Mouse (Mus musculus): ENCODE results near the gene Lrp4. TPM values are rescaled to one million over a fixed set of nuclear protein-coding genes. Genes with fewer than 3 reads are reported as not detected.

Gene Lrp4
- polyA plus RNA-seq, 1 experiment from 2014 or later: 3.4 TPM

DNA sequence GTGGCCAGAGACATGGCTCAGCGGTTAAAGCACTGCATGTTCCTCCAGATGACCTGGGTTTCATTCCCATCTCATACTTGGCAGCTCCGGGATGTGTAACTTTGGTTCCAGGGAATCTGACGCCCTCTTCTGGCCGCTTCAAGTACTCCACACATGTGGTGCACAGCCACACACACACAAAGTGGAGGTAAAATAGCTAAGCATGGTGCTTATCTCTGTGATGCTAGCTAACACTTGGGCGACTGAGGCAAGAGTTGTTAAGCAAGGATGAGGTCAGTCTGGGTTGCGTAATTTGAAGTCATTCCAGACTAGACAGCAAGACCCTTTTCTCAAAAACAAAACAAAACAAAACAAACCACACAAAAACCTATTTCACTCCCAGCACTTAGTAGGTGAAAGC lies 2.8 kb downstream of the Lrp4 start:
- Histone ChIP-seq H3K9ac (ENCODE audit: low read length) (no peak overlapping the region), H3K4me2 (replicated peaks; ENCODE audit: low read depth) (no peak overlapping the region), H3K4me3 (ENCODE audit: low read depth, low read length) (no peak overlapping the region), H3K27ac (replicated peaks) (no peak overlapping the region), H3K27me3 (ENCODE audit: control insufficient read depth, insufficient read depth, low read length) (no peaks in the 10 kb centered on the region), H3K36me3 (ENCODE audit: control insufficient read depth, insufficient read depth, low read length) (no peaks in the 10 kb centered on the region), H3K4me1 (replicated peaks; ENCODE audit: control insufficient read depth, insufficient read depth) (peaks cover 4% of the 10 kb centered on the region; the same call in 1 of the 2 replicates), H3K9me3 (ENCODE audit: control insufficient read depth, low read length) (no peaks in the 10 kb centered on the region)
- no peak for DNase-seq (ENCODE audit: low spot score)
- no peak for ATAC-seq (ENCODE audit: low FRiP score, low TSS enrichment)
- TF ChIP-seq EP300 (optimal IDR thresholded peaks at IDR 0.05) (no peak), CTCF (IDR thresholded peaks at IDR 0.05; ENCODE audit: low read depth) (peak; percentile 59)
- WGBS: 93% methylated on average over 6 of the region's 6 CpGs

DNA sequence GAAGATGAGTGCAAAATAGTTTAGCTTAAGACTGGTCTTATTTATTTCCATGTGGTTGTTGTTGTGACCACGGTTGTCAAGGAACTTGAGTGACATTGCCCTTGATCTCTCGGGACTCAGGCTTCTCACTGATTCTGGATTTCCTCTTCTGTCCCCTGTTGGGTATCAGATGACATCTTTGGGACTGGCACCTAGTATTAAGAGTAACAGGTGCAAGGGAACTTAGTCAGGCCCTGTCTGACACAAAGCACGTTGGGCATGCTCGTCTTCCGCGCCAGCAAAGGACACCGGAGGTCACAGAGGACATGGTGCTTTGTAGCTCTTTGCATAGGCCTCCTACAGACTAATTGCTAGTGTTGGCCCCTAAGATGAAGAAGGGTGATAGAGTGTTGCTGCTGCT lies 3.5 kb downstream of the Lrp4 start:
- ATAC-seq (ENCODE audit: low FRiP score, low TSS enrichment): no peak
- DNase-seq (ENCODE audit: low spot score): no peak
- peaks cover 4% of the 10 kb centered on the region; the same call in 1 of the 2 replicates for H3K4me1 ChIP-seq (replicated peaks; ENCODE audit: control insufficient read depth, insufficient read depth)
- H3K27ac ChIP-seq (replicated peaks): no peak overlapping the region
- no peak for TF ChIP-seq EP300 (optimal IDR thresholded peaks at IDR 0.05)
- TF ChIP-seq CTCF (IDR thresholded peaks at IDR 0.05; ENCODE audit: low read depth): no peak
- H3K4me2 ChIP-seq (replicated peaks; ENCODE audit: low read depth): no peak overlapping the region
- no peak overlapping the region for H3K9ac ChIP-seq (ENCODE audit: low read length)
- WGBS: 84% methylated on average over 7 of the region's 7 CpGs
- no peak overlapping the region for H3K4me3 ChIP-seq (ENCODE audit: low read depth, low read length)
- H3K27me3 ChIP-seq (ENCODE audit: control insufficient read depth, insufficient read depth, low read length): no peaks in the 10 kb centered on the region
- H3K9me3 ChIP-seq (ENCODE audit: control insufficient read depth, low read length): no peaks in the 10 kb centered on the region
- H3K36me3 ChIP-seq (ENCODE audit: control insufficient read depth, insufficient read depth, low read length): no peaks in the 10 kb centered on the region

DNA sequence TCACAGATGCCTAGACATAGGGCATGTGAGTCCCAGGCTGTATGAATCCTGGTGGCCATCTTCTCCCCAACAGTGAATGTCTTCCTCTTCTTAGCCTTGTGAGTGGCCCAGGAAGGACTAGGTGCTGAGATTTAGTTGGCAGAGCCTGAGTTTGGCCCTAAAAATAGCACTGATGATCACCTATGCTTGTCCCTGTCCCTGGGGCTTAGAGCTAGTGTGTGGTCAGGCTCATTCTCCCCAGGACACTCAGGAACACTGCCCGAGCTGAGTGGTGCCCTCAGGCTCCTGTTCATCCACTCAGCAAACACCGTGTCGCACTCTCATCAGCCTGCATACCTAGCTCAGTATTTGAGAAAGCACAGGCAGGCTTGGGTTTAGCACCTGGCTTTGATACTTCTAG lies 4.0 kb downstream of the Lrp4 start:
- Histone ChIP-seq H3K27ac (replicated peaks) (peak overlapping the region; percentile 18; the same call in 1 of the 2 replicates), H3K27me3 (ENCODE audit: control insufficient read depth, insufficient read depth, low read length) (no peaks in the 10 kb centered on the region)
- DNase-seq (ENCODE audit: low spot score): no peak

GRCm38 (mm10) chr2:91462196-91462595 lies 4.9 kb downstream of the Lrp4 start:
- Histone ChIP-seq H3K9ac (ENCODE audit: low read length) (no peak overlapping the region), H3K36me3 (ENCODE audit: control insufficient read depth, insufficient read depth, low read length) (no peaks in the 10 kb centered on the region), H3K4me1 (replicated peaks; ENCODE audit: control insufficient read depth, insufficient read depth) (peaks cover 6% of the 10 kb centered on the region; the same call in 1 of the 2 replicates), H3K4me3 (ENCODE audit: low read depth, low read length) (no peak overlapping the region), H3K4me2 (replicated peaks; ENCODE audit: low read depth) (no peak overlapping the region), H3K27me3 (ENCODE audit: control insufficient read depth, insufficient read depth, low read length) (no peaks in the 10 kb centered on the region), H3K27ac (replicated peaks) (peak overlapping the region; percentile 18; the same call in 1 of the 2 replicates), H3K9me3 (ENCODE audit: control insufficient read depth, low read length) (no peaks in the 10 kb centered on the region)
- no peak for ATAC-seq (ENCODE audit: low FRiP score, low TSS enrichment)
- no peak for DNase-seq (ENCODE audit: low spot score)
- WGBS: 26% methylated on average over 2 of the region's 2 CpGs
- TF ChIP-seq CTCF (IDR thresholded peaks at IDR 0.05; ENCODE audit: low read depth) (no peak), EP300 (optimal IDR thresholded peaks at IDR 0.05) (no peak)

More for the DNA sequence above, 4.0 kb downstream of the Lrp4 start:
- Histone ChIP-seq H3K4me2 (replicated peaks; ENCODE audit: low read depth) (no peak overlapping the region), H3K4me3 (ENCODE audit: low read depth, low read length) (no peak overlapping the region), H3K9ac (ENCODE audit: low read length) (no peak overlapping the region), H3K9me3 (ENCODE audit: control insufficient read depth, low read length) (no peaks in the 10 kb centered on the region), H3K4me1 (replicated peaks; ENCODE audit: control insufficient read depth, insufficient read depth) (peaks cover 4% of the 10 kb centered on the region; the same call in 1 of the 2 replicates), H3K36me3 (ENCODE audit: control insufficient read depth, insufficient read depth, low read length) (no peaks in the 10 kb centered on the region)
- WGBS: 42% methylated on average over 3 of the region's 3 CpGs
- no peak for TF ChIP-seq CTCF (IDR thresholded peaks at IDR 0.05; ENCODE audit: low read depth)
- TF ChIP-seq EP300 (optimal IDR thresholded peaks at IDR 0.05): no peak
- no peak for ATAC-seq (ENCODE audit: low FRiP score, low TSS enrichment)

- no peak for ATAC-seq (ENCODE audit: low FRiP score, low TSS enrichment)
- 20% methylated on average over 12 of the region's 12 CpGs for WGBS
- Histone ChIP-seq H3K27me3 (ENCODE audit: control insufficient read depth, insufficient read depth, low read length) (no peaks in the 10 kb centered on the region), H3K9ac (ENCODE audit: low read length) (no peak overlapping the region), H3K4me1 (replicated peaks; ENCODE audit: control insufficient read depth, insufficient read depth) (peaks cover 6% of the 10 kb centered on the region; the same call in 1 of the 2 replicates), H3K9me3 (ENCODE audit: control insufficient read depth, low read length) (no peaks in the 10 kb centered on the region), H3K27ac (replicated peaks) (peak overlapping the region; percentile 18), H3K4me2 (replicated peaks; ENCODE audit: low read depth) (no peak overlapping the region), H3K4me3 (ENCODE audit: low read depth, low read length) (no peak overlapping the region), H3K36me3 (ENCODE audit: control insufficient read depth, insufficient read depth, low read length) (no peaks in the 10 kb centered on the region)
- DNase-seq (ENCODE audit: low spot score): no peak
- TF ChIP-seq EP300 (optimal IDR thresholded peaks at IDR 0.05) (no peak), CTCF (IDR thresholded peaks at IDR 0.05; ENCODE audit: low read depth) (no peak)
Measured at GRCm38 (mm10) chr2:91462681-91463080, 5.4 kb downstream of the Lrp4 start.

- no peak overlapping the region for H3K4me3 ChIP-seq (ENCODE audit: low read depth, low read length)
- peak; percentile 58; the same call in 1 of the 2 replicates for ATAC-seq (ENCODE audit: low FRiP score, low TSS enrichment)
Measured at GRCm38 (mm10) chr2:91465934-91466333, 8.6 kb downstream of the Lrp4 start.

More at GRCm38 (mm10) chr2:91465934-91466333, 8.6 kb downstream of the Lrp4 start:
- Histone ChIP-seq H3K27me3 (ENCODE audit: control insufficient read depth, insufficient read depth, low read length) (no peaks in the 10 kb centered on the region), H3K9me3 (ENCODE audit: control insufficient read depth, low read length) (no peaks in the 10 kb centered on the region), H3K9ac (ENCODE audit: low read length) (no peak overlapping the region), H3K4me2 (replicated peaks; ENCODE audit: low read depth) (no peak overlapping the region), H3K27ac (replicated peaks) (no peak overlapping the region), H3K36me3 (ENCODE audit: control insufficient read depth, insufficient read depth, low read length) (no peaks in the 10 kb centered on the region), H3K4me1 (replicated peaks; ENCODE audit: control insufficient read depth, insufficient read depth) (peaks cover 6% of the 10 kb centered on the region; the same call in 1 of the 2 replicates)
- 79% methylated on average over 3 of the region's 3 CpGs for WGBS
- TF ChIP-seq EP300 (optimal IDR thresholded peaks at IDR 0.05): no peak
- no peak for TF ChIP-seq CTCF (IDR thresholded peaks at IDR 0.05; ENCODE audit: low read depth)
- DNase-seq (ENCODE audit: low spot score): no peak
